Mouse (Mus musculus) B cell, adult (primary cell): Measurements from ENCODE around the gene Vamp2. TPM values are rescaled to one million over a fixed set of nuclear protein-coding genes. Genes with fewer than 3 reads are reported as not detected.

Source experiments
- total RNA-seq: library from RNA; stranded (reverse); gene quantifications from 4 replicates; pipeline ENCODE4 v1.2.4, GENCODE M21; 2023; ENCODE audit not compliant: inconsistent age

Vamp2 gene
- 434 to 532 TPM (median 515 TPM) in 4 replicates for total RNA-seq

DNA sequence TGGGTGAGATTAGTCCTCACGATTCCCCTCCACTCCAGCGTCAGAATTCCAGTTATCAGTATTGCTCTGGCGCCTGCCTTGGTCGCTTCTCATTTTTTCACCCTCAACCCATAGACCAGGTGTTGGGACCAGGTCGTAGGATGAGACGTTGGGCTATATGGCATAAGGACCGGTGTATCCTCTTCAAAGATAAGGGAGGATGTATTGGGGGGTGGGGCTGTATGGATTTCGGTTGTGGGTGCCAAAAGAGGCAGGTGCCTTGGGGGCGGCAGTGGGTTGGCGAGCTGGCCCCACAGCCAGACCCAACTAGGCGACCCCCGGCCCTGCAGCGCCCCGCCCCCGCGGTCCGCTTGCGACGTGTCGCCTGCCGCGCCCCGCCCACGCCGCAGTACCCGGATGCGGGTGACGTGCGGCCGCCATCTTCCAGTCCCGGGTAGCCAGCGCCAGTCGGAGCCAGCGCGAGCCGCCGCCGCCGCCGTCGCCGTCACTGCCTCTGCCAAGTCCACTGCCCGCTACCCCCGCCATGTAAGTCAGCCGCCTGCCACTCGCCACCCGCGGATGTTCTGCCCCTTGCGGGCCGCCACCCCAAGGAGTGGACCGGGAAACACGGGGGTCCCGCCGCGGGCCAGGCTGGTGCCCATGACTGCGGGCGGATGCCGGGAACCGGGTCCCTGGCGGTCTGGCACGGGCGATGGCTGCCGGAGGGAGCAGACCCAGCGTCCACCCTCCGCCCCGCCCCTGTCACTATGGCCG lies at the start of gene Vamp2:
Gene Vamp2, plus strand, starts transcription at position 388 of the 753 bp plus-strand sequence.

DNA sequence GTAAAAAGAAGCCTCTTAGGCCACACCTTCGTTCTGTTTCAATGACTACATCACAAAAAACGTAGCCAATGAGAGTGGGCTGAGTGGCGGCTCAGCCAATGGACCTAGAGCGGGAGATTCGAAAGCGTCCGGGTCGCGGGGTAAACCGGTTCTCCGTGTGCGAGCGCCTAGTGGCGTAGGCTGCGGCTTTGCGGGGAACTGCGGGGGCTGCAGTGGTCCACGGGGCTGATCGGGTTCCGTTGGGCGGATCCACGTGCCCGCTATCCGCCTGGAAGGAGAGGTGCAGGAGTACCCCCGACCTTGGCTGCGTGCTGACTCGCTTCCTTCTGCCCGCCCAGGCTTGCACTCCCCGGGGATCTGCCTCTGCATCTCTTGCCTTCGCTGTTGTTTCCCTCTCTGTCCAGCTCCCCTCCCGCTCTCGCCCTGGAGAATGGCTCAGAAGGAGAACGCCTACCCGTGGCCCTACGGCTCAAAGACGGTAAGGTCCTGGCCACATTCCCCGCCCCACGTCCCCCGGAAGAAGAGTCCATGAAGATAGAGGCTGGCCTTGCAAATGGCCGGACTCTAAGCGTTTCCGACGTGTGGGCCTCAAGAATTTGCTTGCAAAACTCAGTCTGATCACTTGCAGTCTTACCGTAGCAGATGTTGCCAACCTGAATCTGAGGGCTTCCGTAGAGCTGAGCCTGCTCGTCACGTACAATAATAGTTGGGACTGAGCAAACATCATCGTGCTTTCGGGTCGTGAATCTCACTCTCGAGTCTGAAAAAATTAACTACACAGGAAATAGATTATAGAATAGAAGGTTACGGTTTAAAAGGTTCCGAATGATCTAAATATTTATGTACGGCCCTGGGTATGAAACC lies 42.5 kb upstream of the Vamp2 start, which contains the start of gene Aurkb:
Gene Aurkb, plus strand, starts transcription at position 117 of the 864 bp plus-strand sequence.

GRCm38 (mm10) chr11:69059357-69059974 lies 28.8 kb upstream of the Vamp2 start, which contains the start of gene Borcs6:
Gene Borcs6, plus strand, starts transcription at chr11:69059717.

DNA sequence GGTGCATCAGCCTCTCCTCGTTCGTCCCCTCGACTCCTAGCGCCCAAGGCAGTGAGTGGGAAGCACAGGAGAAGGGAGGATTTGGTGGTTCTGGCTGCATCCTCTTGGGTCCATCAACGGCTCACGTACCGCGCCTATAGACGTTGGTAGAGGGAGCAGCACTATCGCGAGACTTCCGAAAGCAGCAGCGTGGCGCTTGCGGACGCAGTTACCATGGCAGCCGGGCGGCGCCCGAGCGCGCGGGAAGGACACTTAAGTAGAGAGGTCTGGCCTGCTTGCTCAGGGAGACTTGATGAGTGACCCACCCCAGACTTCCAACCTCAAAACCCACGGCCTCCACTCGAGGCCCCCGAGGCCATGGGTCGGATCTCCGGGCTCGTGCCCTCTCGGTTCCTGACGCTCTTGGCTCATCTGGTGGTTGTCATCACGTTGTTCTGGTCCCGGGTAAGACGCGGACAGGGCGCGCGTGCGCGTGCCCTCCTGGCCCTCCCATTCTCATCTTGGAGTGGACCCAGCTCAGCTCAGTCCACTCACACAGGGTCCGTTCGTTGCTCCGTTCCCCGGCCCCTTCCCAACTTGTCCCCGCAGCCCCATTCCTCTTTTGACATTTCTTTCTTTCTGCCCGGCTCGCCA lies 17.6 kb upstream of the Vamp2 start, which contains the start of gene Tmem107:
Gene Tmem107, plus strand, starts transcription at position 217 of the 633 bp plus-strand sequence.

DNA sequence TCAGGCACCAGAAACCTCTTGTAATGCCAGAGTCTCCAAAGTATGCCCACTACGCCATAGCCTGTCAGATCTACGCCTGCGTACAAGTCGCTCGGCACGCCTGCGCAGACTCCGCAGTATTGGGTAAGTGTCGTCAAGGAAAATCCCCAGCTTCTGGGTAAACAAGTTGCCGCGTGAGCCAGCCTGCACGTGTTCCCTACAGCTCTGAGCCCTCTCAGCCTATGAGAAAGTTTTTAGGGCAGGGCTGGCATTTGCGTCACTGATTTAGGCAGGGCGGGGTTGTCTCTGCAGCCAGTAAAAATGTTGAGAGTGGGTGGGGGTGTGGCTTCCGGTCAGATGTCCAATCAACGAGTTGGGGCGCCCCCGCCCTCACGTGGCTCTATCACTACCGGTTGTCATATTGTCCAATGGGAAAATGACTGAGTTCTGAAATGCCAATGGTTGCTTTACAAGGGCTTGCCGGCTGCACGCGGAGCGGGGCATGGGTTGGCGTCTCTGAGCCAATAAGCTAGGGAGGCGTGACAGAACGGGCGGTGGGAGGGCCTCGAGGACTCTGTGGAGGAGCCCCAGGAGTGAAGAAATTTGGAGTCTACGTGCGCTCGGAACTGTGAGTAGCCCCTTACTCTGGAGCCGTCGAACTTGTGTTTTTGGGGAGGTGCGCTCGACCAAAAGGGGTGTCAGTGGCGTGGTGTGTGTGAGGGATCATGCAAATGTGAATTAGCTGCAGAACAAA lies 6.6 kb downstream of the Vamp2 start, which contains the start of gene Per1:
Gene Per1, plus strand, starts transcription at position 521 of the 733 bp plus-strand sequence.

DNA sequence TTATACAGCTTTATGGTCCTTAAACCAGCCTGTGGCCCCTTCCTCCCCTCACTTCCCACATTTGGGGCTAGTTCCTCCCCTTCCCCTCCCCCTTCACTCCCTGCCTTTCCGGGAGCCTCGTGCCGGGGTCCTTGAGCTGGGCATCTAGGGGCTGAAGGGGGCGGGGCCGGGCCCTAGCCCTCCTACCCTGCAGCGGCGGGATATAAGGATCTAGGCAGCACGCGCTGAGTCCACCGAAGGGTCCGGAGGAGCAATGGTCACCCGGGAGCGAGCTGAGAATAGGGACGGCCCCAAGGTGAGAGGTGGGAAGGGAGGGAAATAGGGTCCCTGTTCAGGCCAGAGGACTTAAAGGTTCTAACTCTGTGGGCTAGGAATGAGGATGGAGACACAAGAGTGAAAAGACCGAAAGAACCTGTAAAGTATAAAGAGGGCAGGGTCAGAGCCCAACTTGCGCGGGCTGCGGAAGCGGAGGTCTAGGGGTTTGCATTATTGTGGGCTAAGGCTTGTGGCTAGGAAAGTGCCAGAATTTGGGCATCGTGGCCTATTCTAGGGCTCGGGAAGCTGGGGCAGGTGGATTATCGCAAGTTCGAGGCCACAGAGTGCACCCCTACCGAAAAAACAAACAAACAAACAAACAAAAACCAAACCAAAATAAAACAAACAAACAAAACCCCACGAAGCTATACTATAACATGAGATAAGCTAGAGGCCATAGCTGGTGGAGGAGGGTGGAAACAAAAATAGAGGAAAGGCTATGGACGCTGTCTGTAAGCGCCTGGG lies 32.1 kb downstream of the Vamp2 start, which contains the start of gene Hes7:
Gene Hes7, plus strand, starts transcription at position 184 of the 780 bp plus-strand sequence.

GRCm38 (mm10) chr11:69122336-69122951 lies 34.2 kb downstream of the Vamp2 start, which contains the start of gene 9130213A22Rik:
Gene 9130213A22Rik, minus strand, starts transcription at chr11:69122589.

DNA sequence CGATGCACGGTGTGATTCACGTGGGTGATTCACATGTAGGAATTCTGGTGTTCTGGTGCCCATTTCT lies 37.4 kb downstream of the Vamp2 start, which contains the start of gene Aloxe3:
Gene Aloxe3, plus strand, starts transcription at position 45 of the 67 bp plus-strand sequence.

Other genes with a start within 250 kb of the Vamp2 start
- gene Ndel1, start 216.6 kb upstream of the Vamp2 start, total RNA-seq = 58.5 to 71.2 TPM (median 62.1 TPM) in 4 replicates
- gene Rnf222, start 199.9 kb upstream of the Vamp2 start, total RNA-seq = not detected in 4 replicates
- gene Rpl26, start 186.9 kb upstream of the Vamp2 start, total RNA-seq = 2,360 to 2,533 TPM (median 2,439 TPM) in 4 replicates
- not detected in 4 replicates for gene Odf4, start 161.4 kb upstream of the Vamp2 start, total RNA-seq
- 0.24 TPM in 1 of 4 replicates, not detected in the others for gene Arhgef15, start 131.0 kb upstream of the Vamp2 start, total RNA-seq
- gene Slc25a35, start 120.4 kb upstream of the Vamp2 start, total RNA-seq = 2.7 to 3.4 TPM (median 3.0 TPM) in 4 replicates
- 4.7 to 8.4 TPM (median 5.1 TPM) in 4 replicates for gene Rangrf, start 113.3 kb upstream of the Vamp2 start, total RNA-seq
- gene Pfas, start 80.0 kb upstream of the Vamp2 start, total RNA-seq = 25.1 to 32.7 TPM (median 28.2 TPM) in 4 replicates
- 29.0 to 40.3 TPM (median 30.0 TPM) in 4 replicates for gene Ctc1, start 72.6 kb upstream of the Vamp2 start, total RNA-seq
- gene Aurkb, start 42.8 kb upstream of the Vamp2 start, total RNA-seq = 5.5 to 9.8 TPM (median 7.8 TPM) in 4 replicates
- 19.5 to 20.7 TPM (median 19.9 TPM) in 4 replicates for gene Borcs6, start 28.8 kb upstream of the Vamp2 start, total RNA-seq
- 1.8 to 7.1 TPM (median 3.8 TPM) in 4 replicates for gene Tmem107, start 17.7 kb upstream of the Vamp2 start, total RNA-seq
- 798 to 901 TPM (median 848 TPM) in 4 replicates for gene Per1, start 6.7 kb downstream of the Vamp2 start, total RNA-seq
- gene Hes7, start 31.9 kb downstream of the Vamp2 start, total RNA-seq = 0.27 to 0.48 TPM in 2 of 4 replicates, not detected in the others
- gene 9130213A22Rik, start 34.1 kb downstream of the Vamp2 start, total RNA-seq = 0.35 TPM in 1 of 4 replicates, not detected in the others
- 1.3 to 2.1 TPM (median 1.4 TPM) in 4 replicates for gene Aloxe3, start 37.4 kb downstream of the Vamp2 start, total RNA-seq
- not detected in 4 replicates for gene Alox12b, start 68.5 kb downstream of the Vamp2 start, total RNA-seq
- gene Alox8, start 109.4 kb downstream of the Vamp2 start, total RNA-seq = not detected in 4 replicates
- gene Gucy2e, start 148.5 kb downstream of the Vamp2 start, total RNA-seq = not detected in 4 replicates
- 27.1 to 33.6 TPM (median 29.4 TPM) in 4 replicates for gene Cntrob, start 235.3 kb downstream of the Vamp2 start, total RNA-seq
- 32.4 to 43.0 TPM (median 40.9 TPM) in 4 replicates for gene Trappc1, start 235.5 kb downstream of the Vamp2 start, total RNA-seq
- 1.5 to 2.8 TPM (median 2.2 TPM) in 4 replicates for gene Kcnab3, start 237.8 kb downstream of the Vamp2 start, total RNA-seq